ENCODE assay signal across 18 mouse cellular contexts in the genomic region with DNA sequence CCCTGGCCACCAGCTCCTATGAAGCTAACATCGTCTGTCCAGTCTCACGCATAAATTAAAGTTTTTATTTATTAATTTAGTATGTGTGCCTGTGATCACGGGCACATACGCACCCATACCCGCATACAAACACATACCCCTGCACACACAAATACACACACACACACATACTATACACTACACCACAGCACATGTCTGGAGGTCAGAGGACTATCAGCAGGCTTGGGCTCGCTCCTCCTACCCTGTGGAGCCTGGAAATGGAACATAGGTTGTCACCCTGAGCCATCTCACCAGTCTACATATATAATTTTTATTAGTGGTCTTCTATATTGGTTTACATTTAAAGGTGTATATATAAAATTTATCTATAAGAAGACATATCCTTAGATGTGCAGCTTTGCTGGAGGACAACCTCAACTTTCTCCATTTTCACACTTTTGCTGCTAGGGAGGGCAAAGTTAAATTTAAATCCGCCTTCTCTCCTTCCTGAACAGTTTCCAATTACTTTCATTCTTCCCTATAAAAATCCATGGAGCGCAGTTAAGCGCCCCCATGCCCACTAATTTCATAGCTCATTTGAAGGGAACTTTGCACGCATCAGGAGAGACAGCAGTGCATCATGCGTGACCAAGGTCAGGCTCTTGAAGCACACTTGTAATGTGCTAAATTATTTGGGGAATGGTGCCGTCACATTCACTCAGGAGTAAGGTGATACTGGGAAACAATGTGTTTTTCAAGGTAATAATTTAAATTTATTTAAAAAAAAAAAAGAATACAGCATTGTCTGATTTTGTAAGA.
DNase-seq lines count a peak whose midpoint lies in the region; ATAC-seq and TF ChIP-seq lines count a peak whose summit lies in the region.
"Had no signal": no experiment of that assay in that cellular context is flagged by ENCODE, and none has a peak within 500 bp of the region (broad histone marks: within the 10 kb centered on the region; RNA-seq: fewer than 3 reads in every experiment).

No protein-coding gene starts in this region.

- TF ChIP-seq CTCF in Patski (IDR thresholded peaks at IDR 0.05) = no peak

- no peaks in the 10 kb centered on the region for H3K9me3 ChIP-seq in kidney, embryonic 16.5 days (ENCODE audit: low read length)
- H3K9me3 ChIP-seq: embryonic facial prominence, embryonic 13.5 days; forebrain, embryonic 12.5 days; heart, embryonic 13.5 days; hindbrain, embryonic 12.5 days had no signal

- POLR2A ChIA-PET in Patski (lab: Charles Lee) = interaction anchor here (0.6 kb wide), 1 partner anchor 1842 kb away, joined by 3 read pairs; no protein-coding TSS in a partner anchor

- no peaks in the 10 kb centered on the region for H3K27me3 ChIP-seq in Patski
- no peaks in the 10 kb centered on the region for H3K27me3 ChIP-seq in kidney, embryonic 16.5 days (ENCODE audit: insufficient read depth, low read length)
- H3K27me3 ChIP-seq: embryonic facial prominence, embryonic 13.5 days; forebrain, embryonic 12.5 days; heart, embryonic 13.5 days; hindbrain, embryonic 12.5 days had no signal

- H3K4me2 ChIP-seq in kidney, embryonic 16.5 days (replicated peaks; ENCODE audit: low read depth, low read length) = no peak overlapping the region
- H3K4me2 ChIP-seq: forebrain, embryonic 12.5 days; heart, embryonic 13.5 days; hindbrain, embryonic 12.5 days had no signal

- peak; percentile 17 for DNase-seq in Patski (ENCODE audit: low read depth, low spot score)
- DNase-seq in kidney, adult 8-10 months = peak; percentile 28 to 45
- DNase-seq in kidney, postnatal 4 days = peak; percentile 20 to 31
- DNase-seq in cerebellum, postnatal 25 days = no peak
- DNase-seq in retina, embryonic 14.5 days (ENCODE audit: low spot score) = no peak
- DNase-seq: adrenal gland, postnatal 10 days; cerebellum, adult 11 months; cerebellum, adult 9-10 months; cerebellum, postnatal 36 days; forebrain, postnatal 0 days; gastrocnemius, postnatal 25 days; heart, postnatal 4 days had no signal

- in situ Hi-C loops in Patski (cut with MboI; ENCODE audit: low pct_unique_long_range_greater_than_20kb) = no loop called here

- no peaks in the 10 kb centered on the region; the same call in 1 of the 2 replicates for H3K36me3 ChIP-seq in kidney, embryonic 16.5 days (ENCODE audit: insufficient read depth, low read length)
- H3K36me3 ChIP-seq: embryonic facial prominence, embryonic 13.5 days; forebrain, embryonic 12.5 days; hindbrain, embryonic 12.5 days had no signal

- 62% methylated on average over 12 of the region's 12 CpGs for whole genome bisulfite sequencing in kidney, embryonic 16.5 days

- CTCF ChIA-PET in Patski (lab: Charles Lee) = interaction anchor here (0.8 to 1.6 kb wide), 3 partner anchors 30 to 177 kb away, joined by 3 read pairs; no protein-coding TSS in a partner anchor

- ATAC-seq in Patski = peak; percentile 34
- peak; percentile 79; the same call in 1 of the 2 replicates for ATAC-seq in kidney, embryonic 16.5 days (ENCODE audit: low FRiP score, low TSS enrichment)
- ATAC-seq: hindbrain, embryonic 16.5 days had no signal

- H3K9ac ChIP-seq in kidney, embryonic 16.5 days (replicated peaks; ENCODE audit: low read length) = no peak overlapping the region
- H3K9ac ChIP-seq: embryonic facial prominence, embryonic 13.5 days; forebrain, embryonic 12.5 days; forebrain, postnatal 0 days; heart, embryonic 13.5 days; hindbrain, embryonic 12.5 days had no signal

- H3K4me3 ChIP-seq in kidney, embryonic 16.5 days (ENCODE audit: low read length) = no peak overlapping the region
- H3K4me3 ChIP-seq: embryonic facial prominence, embryonic 13.5 days; forebrain, embryonic 12.5 days; heart, embryonic 13.5 days; hindbrain, embryonic 12.5 days had no signal

- no peak overlapping the region for H3K27ac ChIP-seq in kidney, embryonic 16.5 days (ENCODE audit: low read length)
- H3K27ac ChIP-seq: embryonic facial prominence, embryonic 13.5 days; forebrain, embryonic 12.5 days; heart, embryonic 13.5 days; hindbrain, embryonic 12.5 days had no signal

- peaks cover 10% of the 10 kb centered on the region for H3K4me1 ChIP-seq in kidney, embryonic 16.5 days (ENCODE audit: insufficient read depth, low read length)
- H3K4me1 ChIP-seq: embryonic facial prominence, embryonic 13.5 days; forebrain, embryonic 12.5 days; heart, embryonic 13.5 days; hindbrain, embryonic 12.5 days had no signal

Comparison
In these comparisons a context has a peak if more than half of its experiments do, and no peak if none do; other contexts are left out.
1. DNase-seq: peak in Patski (single experiment), kidney, adult 8-10 months (2 of 2) and kidney, postnatal 4 days (2 of 2); none in cerebellum, postnatal 25 days (0 of 2) and retina, embryonic 14.5 days (single experiment).